Mouse (Mus musculus): ENCODE data around the gene H2-DMb2. TPM values are rescaled to one million over a fixed set of nuclear protein-coding genes. Genes with fewer than 3 reads are reported as not detected.

Gene H2-DMb2
- polyA plus RNA-seq, 1 experiment from 2014 or later: 6.1 TPM

DNA sequence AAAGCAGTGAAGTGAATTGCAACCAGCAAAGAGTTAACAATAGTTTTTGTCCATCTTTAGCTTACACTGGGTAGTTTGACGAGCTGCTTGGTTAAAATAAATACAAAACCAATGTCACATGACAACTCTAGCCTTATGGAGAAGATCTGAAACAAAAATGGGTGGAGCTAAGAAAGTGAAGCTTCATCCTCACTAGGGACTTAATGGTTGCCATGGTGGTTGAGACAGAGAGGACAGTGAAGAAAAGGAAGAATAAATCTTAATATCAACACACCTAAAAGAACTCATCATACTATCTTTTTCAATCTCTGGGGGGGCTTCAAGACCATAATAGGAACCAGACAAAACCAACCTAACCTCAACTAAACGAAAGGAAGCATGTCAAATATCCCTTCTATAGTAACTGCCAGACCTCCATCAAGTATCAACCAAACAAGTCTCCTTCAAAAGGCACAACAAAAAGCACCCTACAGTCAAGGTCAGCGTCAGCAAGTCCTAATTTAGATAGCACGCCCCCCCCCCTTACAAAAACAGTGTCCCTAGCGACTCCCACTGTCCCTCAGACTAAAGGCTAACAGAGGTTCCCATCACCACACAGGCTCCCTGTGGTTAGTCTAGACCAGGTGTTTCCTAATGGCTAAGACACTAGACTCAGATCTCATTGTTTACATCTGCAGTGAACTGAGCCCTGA, 25.5 kb upstream of the H2-DMb2 start:
- peak overlapping the region; percentile 94 for H3K4me3 ChIP-seq (ENCODE audit: low read length)
- peak overlapping the region; percentile 77 for H3K27ac ChIP-seq (ENCODE audit: low read length)
- H3K4me2 ChIP-seq (ENCODE audit: low read depth, low read length): peak overlapping the region; percentile 82
- peak overlapping the region; percentile 91 for H3K9ac ChIP-seq (ENCODE audit: low read length)
- no peaks in the 10 kb centered on the region for H3K9me3 ChIP-seq (replicated peaks; ENCODE audit: control insufficient read depth, low read length)
- no peak for ATAC-seq (replicated peaks; ENCODE audit: extremely low read depth, insufficient read depth, low FRiP score)
- no peaks in the 10 kb centered on the region for H3K27me3 ChIP-seq (ENCODE audit: control insufficient read depth, insufficient read depth, low read length)
- peaks cover 15% of the 10 kb centered on the region for H3K4me1 ChIP-seq (ENCODE audit: control insufficient read depth, insufficient read depth, low read length)
- H3K36me3 ChIP-seq (ENCODE audit: control insufficient read depth, insufficient read depth): peaks cover 46% of the 10 kb centered on the region
- WGBS: under 1% methylated on average over 5 of the region's 5 CpGs

DNA sequence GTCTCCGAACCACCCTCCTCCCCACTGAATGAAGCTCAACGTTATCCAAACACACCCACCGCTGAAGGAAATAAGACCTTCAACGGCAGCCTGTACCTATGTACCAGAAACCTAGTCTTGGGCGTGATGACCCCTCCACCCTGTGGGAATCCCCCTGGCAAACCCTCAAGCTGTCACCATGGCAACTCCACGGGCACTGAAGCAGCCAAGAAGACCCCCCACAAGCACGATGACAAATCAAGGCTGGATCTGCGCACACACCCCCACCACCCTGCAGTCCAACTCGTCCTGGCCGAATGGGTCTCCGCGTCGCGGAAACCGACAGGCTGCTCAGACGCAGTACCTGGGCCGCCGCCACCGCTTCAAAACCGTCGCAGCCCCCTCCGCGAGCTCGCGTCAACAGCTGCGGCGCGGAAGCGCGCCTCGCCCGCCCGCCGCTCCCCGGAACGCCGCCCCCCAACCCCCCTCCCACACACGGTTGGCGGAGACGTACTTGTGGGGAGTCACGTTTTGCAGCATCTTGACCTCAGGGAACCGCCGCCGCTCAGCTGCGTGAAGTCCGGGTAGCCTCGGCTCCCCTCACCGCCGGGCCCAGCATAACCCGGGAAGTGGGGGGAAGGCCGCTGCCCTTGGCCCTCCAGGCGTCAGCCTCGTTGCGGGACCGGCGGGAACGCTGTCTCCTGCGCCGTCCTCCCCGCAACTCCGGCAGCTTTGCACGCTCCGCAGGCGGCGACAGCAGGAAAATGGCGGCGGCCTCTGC, 24.8 kb upstream of the H2-DMb2 start:
- ATAC-seq (replicated peaks; ENCODE audit: extremely low read depth, insufficient read depth, low FRiP score): no peak
- under 1% methylated on average over 66 of the region's 67 CpGs for WGBS
- Histone ChIP-seq H3K27me3 (ENCODE audit: control insufficient read depth, insufficient read depth, low read length) (no peaks in the 10 kb centered on the region), H3K4me1 (ENCODE audit: control insufficient read depth, insufficient read depth, low read length) (peaks cover 15% of the 10 kb centered on the region), H3K9ac (ENCODE audit: low read length) (peak overlapping the region; percentile 91), H3K4me3 (ENCODE audit: low read length) (peak overlapping the region; percentile 94), H3K9me3 (replicated peaks; ENCODE audit: control insufficient read depth, low read length) (no peaks in the 10 kb centered on the region), H3K4me2 (ENCODE audit: low read depth, low read length) (peak overlapping the region; percentile 82), H3K36me3 (ENCODE audit: control insufficient read depth, insufficient read depth) (peaks cover 38% of the 10 kb centered on the region), H3K27ac (ENCODE audit: low read length) (peak overlapping the region; percentile 77)

DNA sequence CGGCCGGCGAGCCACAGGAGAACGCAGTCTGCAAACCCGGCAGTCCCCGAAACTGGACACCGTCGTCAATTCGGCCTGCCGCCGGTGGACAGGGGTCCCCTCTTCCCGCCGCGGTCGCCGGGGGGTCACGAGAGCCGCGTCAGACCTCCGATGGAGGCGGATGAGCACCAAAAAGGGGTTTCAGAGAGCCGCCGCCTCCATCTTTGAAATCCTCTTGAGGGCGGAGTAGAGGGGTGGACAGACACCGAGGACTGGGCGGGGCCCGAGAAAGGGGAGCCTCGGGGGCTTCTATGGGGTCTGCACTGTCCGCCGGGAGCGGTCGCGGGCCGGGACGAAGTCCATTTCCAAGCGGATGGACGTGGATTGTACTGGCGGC, 24.2 kb upstream of the H2-DMb2 start:
- WGBS: under 1% methylated on average over 38 of the region's 38 CpGs
- ATAC-seq (replicated peaks; ENCODE audit: extremely low read depth, insufficient read depth, low FRiP score): peak; percentile 5
- peak overlapping the region; percentile 82 for H3K4me2 ChIP-seq (ENCODE audit: low read depth, low read length)
- peaks cover 33% of the 10 kb centered on the region for H3K36me3 ChIP-seq (ENCODE audit: control insufficient read depth, insufficient read depth)
- no peaks in the 10 kb centered on the region for H3K27me3 ChIP-seq (ENCODE audit: control insufficient read depth, insufficient read depth, low read length)
- no peaks in the 10 kb centered on the region for H3K9me3 ChIP-seq (replicated peaks; ENCODE audit: control insufficient read depth, low read length)
- H3K9ac ChIP-seq (ENCODE audit: low read length): peak overlapping the region; percentile 91
- H3K4me1 ChIP-seq (ENCODE audit: control insufficient read depth, insufficient read depth, low read length): peaks cover 19% of the 10 kb centered on the region
- H3K4me3 ChIP-seq (ENCODE audit: low read length): peak overlapping the region; percentile 94
- peak overlapping the region; percentile 77 for H3K27ac ChIP-seq (ENCODE audit: low read length)

DNA sequence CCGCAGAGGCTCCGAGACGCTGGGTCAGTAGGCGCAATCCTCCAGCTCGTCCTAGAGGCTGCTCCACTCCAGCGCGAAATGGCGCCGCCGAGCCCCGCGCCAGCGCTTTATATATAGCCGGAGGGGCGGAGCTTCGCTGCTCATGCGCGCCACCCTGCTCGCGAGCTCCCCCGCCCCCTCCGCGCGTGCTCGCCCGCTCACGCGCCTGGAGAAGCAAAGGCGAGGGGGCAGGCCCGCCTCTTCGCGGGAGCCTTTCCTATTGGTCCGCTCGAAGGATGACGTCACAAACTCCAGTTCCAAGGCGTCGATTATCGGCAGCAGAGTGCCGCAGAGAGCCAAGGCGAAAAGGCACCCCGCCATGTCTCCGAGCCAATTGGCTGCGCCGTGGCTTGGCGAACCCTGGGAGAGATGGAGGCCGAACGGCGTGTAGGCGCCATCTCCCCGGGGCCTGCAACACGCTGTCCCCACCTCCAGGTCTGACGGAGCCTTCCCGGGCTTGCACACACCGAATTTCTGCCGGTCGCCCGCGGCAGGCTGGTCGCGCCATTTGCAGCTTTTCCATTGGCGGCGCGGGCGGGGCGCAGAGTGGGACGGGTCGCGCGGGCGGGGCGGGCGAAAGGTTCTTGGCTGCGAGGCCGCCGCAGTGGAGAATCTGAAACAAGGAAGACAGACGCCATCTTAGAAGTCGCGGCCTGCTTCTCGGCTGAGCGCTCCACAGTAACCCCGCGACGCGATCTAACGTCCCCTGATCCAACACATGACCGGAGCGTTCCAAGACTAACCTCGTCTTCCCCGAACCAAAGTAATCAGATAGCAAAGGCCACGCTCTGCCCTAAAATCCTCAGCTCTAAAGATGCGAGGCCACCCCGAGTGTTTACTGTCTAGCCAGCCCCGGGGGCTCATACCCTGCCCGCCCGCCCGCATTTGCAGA, 23.6 kb upstream of the H2-DMb2 start, which contains the start of gene H2-DMa:
H2-DMa (plus strand) TSS at position 293 of the 931 bp plus-strand sequence.
- ATAC-seq (replicated peaks; ENCODE audit: extremely low read depth, insufficient read depth, low FRiP score): peak; percentile 66
- Histone ChIP-seq H3K27me3 (ENCODE audit: control insufficient read depth, insufficient read depth, low read length) (no peaks in the 10 kb centered on the region), H3K4me1 (ENCODE audit: control insufficient read depth, insufficient read depth, low read length) (peaks cover 23% of the 10 kb centered on the region), H3K9ac (ENCODE audit: low read length) (peak within 1 kb of the TSS; percentile 100), H3K27ac (ENCODE audit: low read length) (peak within 1 kb of the TSS; percentile 100), H3K4me2 (ENCODE audit: low read depth, low read length) (peak within 1 kb of the TSS; percentile 83), H3K4me3 (ENCODE audit: low read length) (peak within 1 kb of the TSS; percentile 94), H3K9me3 (replicated peaks; ENCODE audit: control insufficient read depth, low read length) (no peaks in the 10 kb centered on the region), H3K36me3 (ENCODE audit: control insufficient read depth, insufficient read depth) (peaks cover 27% of the 10 kb centered on the region)
- WGBS: 2% methylated on average over 93 of the region's 96 CpGs

DNA sequence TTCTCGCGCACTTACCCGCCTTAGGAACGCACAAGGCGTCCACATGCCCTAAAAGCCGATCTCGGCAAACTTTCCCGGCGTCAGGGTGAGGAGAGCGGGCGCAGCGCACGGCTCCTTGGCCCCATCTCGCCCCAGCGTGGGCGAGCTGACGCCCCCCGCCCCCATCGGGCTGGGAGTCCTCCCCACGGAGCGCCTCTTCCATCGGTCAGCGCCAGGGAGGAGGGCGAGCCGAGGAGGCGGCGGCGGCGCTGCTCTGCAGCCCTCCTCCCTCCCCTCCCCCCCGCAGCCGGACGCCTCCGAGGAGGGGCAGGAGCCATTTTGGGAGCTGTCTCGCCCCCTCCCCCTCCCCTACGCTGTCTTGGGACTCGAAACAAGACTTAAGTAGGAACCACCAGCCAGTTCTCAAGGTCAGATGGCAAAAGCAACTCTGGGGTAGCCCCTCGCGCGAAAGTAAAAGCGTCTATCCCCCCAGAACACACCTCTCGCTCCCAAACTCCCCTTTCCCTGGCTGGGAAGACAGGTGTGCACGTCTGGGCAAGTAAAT, 22.9 kb upstream of the H2-DMb2 start:
- WGBS: 0% methylated on average over 38 of the region's 42 CpGs
- H3K4me2 ChIP-seq (ENCODE audit: low read depth, low read length): peak overlapping the region; percentile 83
- H3K4me3 ChIP-seq (ENCODE audit: low read length): peak overlapping the region; percentile 89
- peak overlapping the region; percentile 100 for H3K27ac ChIP-seq (ENCODE audit: low read length)
- peak overlapping the region; percentile 100 for H3K9ac ChIP-seq (ENCODE audit: low read length)
- peaks cover 20% of the 10 kb centered on the region for H3K36me3 ChIP-seq (ENCODE audit: control insufficient read depth, insufficient read depth)
- H3K27me3 ChIP-seq (ENCODE audit: control insufficient read depth, insufficient read depth, low read length): no peaks in the 10 kb centered on the region
- peaks cover 28% of the 10 kb centered on the region for H3K4me1 ChIP-seq (ENCODE audit: control insufficient read depth, insufficient read depth, low read length)
- peak; percentile 39 for ATAC-seq (replicated peaks; ENCODE audit: extremely low read depth, insufficient read depth, low FRiP score)
- no peaks in the 10 kb centered on the region for H3K9me3 ChIP-seq (replicated peaks; ENCODE audit: control insufficient read depth, low read length)

DNA sequence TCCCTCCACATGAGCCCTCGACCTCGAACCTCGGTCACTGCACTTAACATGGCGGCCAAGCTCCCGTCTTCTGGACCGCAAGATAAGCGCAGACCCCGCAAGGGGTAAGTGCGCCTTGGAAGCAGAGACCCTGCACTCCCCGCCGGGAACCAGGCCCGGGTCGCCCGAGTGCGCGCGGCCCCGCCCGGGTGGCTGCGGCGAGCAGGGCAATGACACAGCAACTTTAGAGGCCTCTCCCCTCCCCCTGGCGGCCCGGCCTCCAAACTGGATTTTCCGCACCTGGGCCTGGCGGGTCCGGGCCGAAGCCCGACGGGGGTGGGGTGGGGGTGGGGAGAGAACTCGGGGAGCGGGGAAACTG, 22.3 kb upstream of the H2-DMb2 start:
- under 1% methylated on average over 30 of the region's 31 CpGs for WGBS
- peak overlapping the region; percentile 83 for H3K4me2 ChIP-seq (ENCODE audit: low read depth, low read length)

DNA sequence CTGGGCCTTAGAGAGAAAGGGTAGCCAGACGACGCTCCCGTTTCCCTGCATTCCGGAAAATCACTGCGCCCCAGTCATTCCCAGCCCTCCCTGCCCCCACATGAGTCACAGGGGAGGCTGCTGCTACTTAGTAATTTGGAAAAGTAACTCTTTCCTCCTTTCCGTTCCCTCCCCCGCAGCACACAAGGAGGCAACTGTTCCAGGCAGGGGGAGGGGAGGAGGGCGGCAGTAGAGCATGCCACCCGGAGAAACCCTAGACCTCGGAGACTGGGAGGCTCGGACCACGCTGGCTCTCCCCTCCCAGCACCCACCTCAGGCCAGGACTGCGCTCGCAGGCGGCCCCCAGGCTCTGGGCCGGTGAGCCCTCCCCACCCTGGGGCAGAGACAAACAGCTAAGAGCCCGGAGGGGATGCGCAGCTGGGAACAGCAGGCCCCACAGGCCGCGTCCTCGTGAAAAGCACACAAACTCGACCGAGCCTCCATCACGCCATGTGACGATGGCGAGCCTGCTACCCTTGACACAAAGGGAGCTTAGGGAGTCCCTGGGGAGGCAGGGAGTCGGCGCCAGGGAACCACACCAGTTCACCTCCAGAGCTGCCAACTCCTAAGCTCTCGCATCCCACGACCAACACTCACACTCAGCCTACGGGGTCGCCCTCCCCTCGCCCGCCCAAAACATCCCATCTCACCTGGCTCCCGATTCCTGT, 21.8 kb upstream of the H2-DMb2 start:
- Histone ChIP-seq H3K4me1 (ENCODE audit: control insufficient read depth, insufficient read depth, low read length) (peaks cover 23% of the 10 kb centered on the region), H3K9me3 (replicated peaks; ENCODE audit: control insufficient read depth, low read length) (no peaks in the 10 kb centered on the region), H3K4me2 (ENCODE audit: low read depth, low read length) (peak overlapping the region; percentile 83), H3K27me3 (ENCODE audit: control insufficient read depth, insufficient read depth, low read length) (no peaks in the 10 kb centered on the region), H3K4me3 (ENCODE audit: low read length) (peak overlapping the region; percentile 89), H3K27ac (ENCODE audit: low read length) (peak overlapping the region; percentile 100), H3K9ac (ENCODE audit: low read length) (peak overlapping the region; percentile 100), H3K36me3 (ENCODE audit: control insufficient read depth, insufficient read depth) (peaks cover 10% of the 10 kb centered on the region)
- ATAC-seq (replicated peaks; ENCODE audit: extremely low read depth, insufficient read depth, low FRiP score): peak; percentile 15
- under 1% methylated on average over 32 of the region's 35 CpGs for whole genome bisulfite sequencing

More for the DNA sequence above, 22.3 kb upstream of the H2-DMb2 start:
- Histone ChIP-seq H3K36me3 (ENCODE audit: control insufficient read depth, insufficient read depth) (peaks cover 14% of the 10 kb centered on the region), H3K4me1 (ENCODE audit: control insufficient read depth, insufficient read depth, low read length) (peaks cover 24% of the 10 kb centered on the region), H3K4me3 (ENCODE audit: low read length) (peak overlapping the region; percentile 89), H3K9me3 (replicated peaks; ENCODE audit: control insufficient read depth, low read length) (no peaks in the 10 kb centered on the region), H3K9ac (ENCODE audit: low read length) (peak overlapping the region; percentile 100), H3K27me3 (ENCODE audit: control insufficient read depth, insufficient read depth, low read length) (no peaks in the 10 kb centered on the region), H3K27ac (ENCODE audit: low read length) (peak overlapping the region; percentile 100)
- ATAC-seq (replicated peaks; ENCODE audit: extremely low read depth, insufficient read depth, low FRiP score): peak; percentile 6

DNA sequence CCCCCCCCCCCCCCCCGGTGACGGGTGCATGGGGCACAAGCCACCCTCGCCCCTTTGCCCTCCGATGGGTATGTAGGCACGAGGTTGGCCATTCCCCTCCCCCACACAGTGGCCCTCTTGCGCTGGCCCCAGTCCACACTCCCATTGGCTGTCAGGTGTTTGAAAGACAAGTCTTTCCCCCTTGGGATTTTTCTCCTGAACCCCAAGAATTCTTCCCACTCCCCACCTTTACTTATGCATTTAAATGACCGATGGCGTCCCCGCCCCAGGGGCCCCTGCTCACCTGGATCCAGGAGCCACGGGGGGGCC, 21.3 kb upstream of the H2-DMb2 start:
- Histone ChIP-seq H3K4me1 (ENCODE audit: control insufficient read depth, insufficient read depth, low read length) (peaks cover 19% of the 10 kb centered on the region), H3K9me3 (replicated peaks; ENCODE audit: control insufficient read depth, low read length) (no peaks in the 10 kb centered on the region), H3K27me3 (ENCODE audit: control insufficient read depth, insufficient read depth, low read length) (no peaks in the 10 kb centered on the region), H3K9ac (ENCODE audit: low read length) (peak overlapping the region; percentile 100), H3K36me3 (ENCODE audit: control insufficient read depth, insufficient read depth) (peaks cover 5% of the 10 kb centered on the region; the same call in 1 of the 2 replicates), H3K27ac (ENCODE audit: low read length) (peak overlapping the region; percentile 100), H3K4me3 (ENCODE audit: low read length) (peak overlapping the region; percentile 89), H3K4me2 (ENCODE audit: low read depth, low read length) (peak overlapping the region; percentile 83)
- ATAC-seq (replicated peaks; ENCODE audit: extremely low read depth, insufficient read depth, low FRiP score): no peak
- WGBS: 0% methylated on average over 7 of the region's 10 CpGs
